Mouse (Mus musculus): ENCODE data around the gene Nme8.

Nme8 gene

DNA sequence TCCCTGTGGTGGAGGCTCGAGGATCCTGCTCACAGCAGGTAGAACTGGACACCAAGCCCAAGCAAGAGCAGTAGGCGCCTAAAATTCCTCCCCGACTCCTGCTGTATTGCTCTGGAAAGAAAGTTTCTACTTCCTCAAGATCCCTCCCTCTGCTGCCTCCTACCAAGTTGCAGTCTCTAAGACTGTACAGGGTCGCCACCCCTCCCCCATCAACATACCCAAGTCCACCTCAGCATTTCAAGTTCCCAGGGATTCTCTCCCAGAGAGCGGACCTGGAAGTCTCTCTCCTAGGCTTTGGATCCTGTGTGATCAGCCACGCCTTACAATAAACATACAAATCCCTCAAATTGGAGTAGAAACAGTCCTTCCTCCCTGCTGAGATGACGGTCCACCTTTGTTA lies at the start of gene Nme8:
Nme8 (minus strand) TSS at position 5 of the 400 bp plus-strand sequence.
- DNase-seq = no peak

DNA sequence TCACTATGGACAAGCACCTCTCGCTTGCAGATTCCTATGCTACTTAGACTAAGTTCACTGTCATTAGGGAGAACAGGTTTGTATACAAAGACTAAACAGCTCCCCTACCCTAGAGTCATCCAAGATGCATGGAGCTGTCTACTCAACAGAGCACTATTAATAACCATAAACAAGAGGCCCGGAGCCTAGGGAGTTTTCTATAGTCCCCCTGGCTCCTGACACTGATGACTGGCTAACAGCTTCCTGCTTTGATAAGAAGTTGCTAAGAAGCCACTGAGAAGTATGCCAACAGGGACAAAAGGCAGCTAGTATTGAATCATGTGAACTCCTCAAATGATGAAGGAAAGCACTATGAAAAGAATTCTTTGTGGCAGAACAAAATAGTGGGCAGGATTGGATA lies 48.1 kb upstream of the Nme8 start:
- no peak for DNase-seq

DNA sequence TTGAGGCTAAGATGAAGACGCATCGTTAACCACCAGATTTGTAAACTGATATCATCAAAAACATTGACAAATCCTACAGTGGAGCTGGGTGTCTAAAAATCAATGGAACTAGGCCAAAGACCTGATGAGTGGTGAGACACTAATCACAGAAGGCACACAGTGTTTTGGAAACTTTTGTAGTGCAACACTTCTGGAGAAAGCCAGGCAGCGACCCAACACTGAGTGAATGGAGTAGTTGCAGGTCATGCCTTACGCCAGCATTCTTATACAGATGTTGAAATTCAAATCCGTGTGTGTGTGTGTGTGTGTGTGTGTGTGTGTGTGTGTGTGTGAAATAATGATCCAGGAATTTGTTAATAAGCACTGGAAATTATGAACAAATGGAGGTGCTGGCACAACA lies 46.9 kb upstream of the Nme8 start:
- peak; percentile 46 for DNase-seq

DNA sequence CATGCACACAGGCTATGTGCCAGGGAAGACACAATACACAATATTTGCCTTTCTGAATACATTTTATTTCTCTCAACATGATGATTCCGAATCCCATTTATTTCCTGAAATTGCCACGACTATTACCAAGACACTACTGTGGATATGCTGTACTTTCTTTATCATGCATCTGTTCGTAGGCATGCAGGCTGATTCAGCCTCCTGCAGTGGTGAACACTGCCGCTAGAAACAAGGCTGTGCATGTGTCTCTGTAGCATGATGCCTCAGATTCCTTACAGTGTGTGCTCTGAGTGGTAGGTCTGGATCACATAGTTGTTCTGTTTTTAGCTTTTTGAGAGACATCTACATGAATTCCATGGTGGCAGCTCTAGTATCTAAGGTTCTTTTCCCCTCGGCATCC lies 37.0 kb upstream of the Nme8 start:
- no peak for DNase-seq

DNA sequence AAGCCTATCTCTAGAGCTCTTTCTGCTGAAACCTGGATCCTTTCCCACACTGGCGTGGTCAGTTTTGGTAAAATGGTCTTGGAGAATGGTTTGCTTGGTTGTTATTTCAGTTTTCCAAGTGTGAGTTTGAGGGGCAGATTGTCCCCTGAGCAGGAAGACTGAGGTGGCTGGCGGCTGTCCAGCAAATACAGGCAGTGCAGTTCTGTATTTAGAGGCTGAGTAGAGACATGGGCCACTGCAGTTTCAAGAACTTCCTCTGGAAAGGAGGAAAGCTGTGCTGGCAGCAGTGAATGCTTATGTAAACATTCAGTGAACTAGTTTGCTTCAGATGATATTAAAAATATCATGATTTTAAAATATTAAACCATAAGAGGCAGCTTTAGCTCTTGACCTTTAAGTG lies 33.2 kb upstream of the Nme8 start:
- peak; percentile 50 for DNase-seq

DNA sequence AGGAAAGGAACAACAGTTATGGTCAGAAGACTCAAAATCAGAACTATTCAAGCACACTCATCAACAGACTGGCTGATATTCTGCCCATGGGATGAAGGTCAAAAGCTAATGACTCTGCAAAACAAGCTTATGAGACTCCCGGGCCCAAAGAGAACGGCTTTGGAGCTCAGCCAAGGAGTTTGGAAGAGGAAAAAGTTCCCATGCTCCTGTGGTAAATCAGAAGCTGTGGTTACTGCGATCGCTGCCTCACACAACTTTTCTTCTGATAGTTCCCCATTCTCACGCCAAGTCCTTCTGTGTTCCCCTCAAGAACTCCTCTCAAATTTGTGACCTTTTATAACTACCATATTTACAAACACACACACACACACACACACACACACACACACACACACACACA lies 21.4 kb upstream of the Nme8 start:
- peak; percentile 50 for DNase-seq

DNA sequence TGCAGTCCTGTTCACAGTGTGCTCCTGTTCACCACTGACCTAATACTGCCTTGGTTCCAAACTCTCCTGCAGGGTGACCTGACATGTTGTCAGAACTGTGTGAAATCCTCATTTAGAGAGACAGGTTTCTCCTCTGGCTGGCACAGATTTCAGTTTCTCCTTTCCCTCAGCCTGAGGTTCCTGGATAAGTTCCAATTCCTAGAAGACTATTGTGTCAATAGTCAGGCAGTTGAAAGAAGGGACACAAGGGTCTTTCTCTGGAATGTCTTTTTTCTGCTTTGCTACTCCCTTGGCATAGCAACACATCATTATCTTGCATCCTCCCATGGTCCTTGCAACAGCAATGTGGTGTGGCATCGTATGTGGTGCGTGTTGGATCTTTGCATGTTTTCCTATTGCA lies 19.6 kb upstream of the Nme8 start:
- no peak for DNase-seq

DNA sequence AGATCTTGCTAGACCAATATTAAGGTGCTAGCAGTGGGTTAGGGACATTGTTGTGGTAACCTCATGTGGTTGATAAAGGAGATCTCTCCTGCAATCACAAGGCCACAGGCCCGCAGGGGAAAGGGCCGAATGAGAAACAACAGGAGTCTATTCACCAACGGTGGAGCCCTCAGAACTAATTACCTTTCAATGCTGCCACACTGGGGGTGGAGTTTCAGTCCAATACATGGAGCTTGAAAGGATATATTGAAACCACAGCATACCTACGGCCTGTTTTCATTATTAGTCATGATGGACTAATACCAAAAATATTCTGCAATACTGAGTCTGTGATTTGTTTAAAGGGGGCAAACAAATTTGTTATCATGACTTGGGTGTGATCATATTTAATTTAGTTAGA lies 6.2 kb upstream of the Nme8 start:
- no peak for DNase-seq

DNA sequence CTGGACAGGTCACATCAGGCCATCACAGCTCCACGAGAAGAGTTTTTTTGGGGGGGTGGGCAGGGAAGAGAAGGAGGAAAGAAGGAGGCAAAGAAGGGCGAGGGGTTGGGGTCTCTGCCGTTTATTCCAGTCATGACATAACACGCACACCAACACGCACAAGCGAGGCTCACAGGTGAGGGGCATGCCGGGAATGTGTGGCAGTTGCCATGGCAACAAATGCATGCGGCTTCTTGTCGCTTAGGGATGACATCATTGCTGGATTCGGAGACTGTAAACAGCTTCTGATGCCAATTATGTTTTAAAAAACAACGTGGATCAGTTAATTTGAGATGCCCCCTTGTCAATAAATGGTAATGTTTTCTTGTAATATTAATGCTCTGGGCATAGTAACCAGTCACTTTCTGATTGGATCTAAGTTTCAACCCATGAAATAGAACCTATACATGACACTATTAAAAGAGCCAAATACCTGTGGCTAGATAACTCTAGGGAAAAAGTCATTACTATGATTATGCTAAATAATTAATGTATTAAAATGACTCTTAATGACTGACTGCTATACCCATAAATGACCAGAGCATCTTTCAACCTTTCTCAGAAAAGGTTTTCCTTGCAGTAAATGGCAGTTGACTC lies 4.0 kb upstream of the Nme8 start:
- no peak for DNase-seq

DNA sequence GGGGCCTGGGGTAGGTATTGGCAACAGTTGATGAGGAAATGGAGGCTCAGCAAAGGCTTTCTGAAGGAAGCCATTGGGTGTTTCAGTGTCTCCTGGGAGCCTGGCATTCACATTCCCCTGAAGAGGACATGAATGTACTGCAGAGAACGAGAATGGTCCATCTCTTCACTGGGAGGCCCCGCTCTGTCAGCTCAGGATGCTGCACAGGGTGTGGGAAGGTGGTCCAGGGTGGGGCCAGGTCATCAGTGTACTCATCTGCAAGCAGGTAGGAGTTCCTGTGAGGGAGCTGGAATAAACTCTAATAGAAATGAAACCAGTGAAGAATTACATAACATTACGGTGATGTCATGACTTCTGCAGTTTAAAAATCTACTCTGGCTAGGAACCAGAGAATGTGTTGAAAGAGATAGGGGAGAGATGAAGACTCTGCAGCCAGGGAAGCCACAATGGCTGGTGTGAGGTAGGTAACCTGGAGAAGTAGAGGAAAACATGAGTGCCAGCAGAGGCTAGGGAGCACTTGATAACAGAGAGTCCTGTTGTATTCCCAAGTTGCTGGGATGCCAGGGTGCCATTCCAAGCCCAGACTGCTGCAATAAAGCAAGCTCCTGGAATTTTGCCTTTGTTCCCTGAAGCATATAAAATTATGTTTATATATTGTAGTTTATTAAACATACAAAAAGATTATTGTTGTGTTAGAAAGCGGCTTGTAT lies 3.3 kb upstream of the Nme8 start:
- DNase-seq = peak; percentile 4

DNA sequence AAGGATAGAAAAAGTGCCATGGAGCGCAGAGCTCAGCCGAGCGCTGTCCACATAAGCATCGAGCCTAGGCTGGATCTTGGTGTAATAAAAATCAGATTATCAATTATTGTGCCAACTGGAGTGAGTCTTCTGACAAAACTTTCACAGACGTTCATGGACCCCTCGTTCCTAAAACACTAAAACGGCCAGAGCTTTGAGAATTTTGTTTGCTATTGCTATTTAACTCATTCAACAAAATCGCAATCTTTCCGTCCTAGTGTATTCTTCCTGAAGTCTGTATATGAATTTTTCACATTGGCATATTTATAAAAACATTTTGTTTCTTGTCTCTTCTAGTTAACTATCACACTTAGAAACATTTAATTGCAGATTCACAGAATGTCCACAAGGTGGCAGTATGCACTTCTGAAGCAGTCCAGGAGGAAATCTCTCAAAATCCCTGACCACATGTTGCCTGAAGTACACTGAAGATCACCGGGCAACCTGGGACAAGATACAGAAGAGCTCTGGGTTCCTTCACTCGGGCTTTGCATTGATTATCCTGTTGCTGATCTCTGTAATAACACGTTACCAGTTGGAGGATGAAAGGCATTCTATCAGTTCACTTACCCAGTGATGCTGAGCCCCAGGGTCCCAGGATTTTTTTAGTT lies 1.1 kb upstream of the Nme8 start:
- peak; percentile 20 for DNase-seq

DNA sequence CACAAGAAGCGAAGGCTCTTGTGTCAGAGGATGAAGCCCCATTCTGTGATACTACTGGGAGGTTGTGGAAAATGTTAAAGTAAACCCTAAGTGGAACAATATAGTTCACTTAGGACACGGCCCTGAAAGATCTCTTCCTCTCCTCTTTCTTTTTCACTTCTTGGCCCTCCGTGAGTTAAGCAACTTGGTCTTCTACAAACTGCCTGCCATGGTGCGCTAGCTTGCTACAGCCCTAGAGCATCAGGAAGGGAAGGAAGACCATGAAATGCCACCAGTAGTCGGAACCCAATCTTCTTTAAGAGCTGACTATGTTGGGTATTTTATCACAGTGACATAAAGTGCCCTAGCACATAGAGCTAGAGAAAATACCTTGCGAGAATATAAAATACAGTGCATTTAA lies 7.2 kb downstream of the Nme8 start:
- no peak for DNase-seq

DNA sequence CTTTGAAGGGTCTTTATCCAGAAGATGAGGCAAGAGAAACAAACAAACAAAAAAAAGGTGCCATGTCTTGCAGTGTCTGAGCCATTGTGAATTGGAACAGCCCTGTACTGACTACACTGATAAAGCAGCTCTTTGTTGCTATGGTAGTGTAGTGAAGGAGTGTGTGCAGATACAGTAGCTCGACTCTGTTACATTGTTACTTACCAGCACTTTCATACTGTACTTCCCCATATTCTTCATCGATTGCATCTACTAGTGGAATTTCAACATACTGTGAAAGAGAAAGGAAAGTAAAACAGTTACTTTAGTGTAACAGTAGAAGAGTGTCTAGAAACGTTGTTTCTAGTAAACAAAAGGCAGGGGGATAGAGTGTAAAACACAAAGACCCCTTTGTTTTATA lies 7.6 kb downstream of the Nme8 start:
- DNase-seq = no peak

DNA sequence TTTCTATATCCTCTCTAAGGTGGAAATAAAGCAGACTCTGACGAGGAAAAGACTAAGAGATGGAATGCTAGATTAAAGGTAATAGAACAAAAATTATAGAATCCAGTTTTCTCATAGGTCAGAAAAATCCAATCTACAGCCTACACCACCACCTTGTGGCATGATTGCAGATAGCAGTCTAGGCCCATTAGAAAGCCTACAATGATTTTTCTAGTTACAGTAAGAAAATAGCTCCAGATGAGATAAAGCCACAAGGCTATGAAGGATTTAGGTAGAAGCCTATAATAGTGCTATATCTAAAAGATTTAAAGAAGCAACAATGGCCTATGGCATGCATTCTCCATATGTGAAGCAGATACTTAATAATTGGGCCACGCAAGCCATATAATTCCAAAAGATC lies 13.6 kb downstream of the Nme8 start:
- peak; percentile 44 for DNase-seq

DNA sequence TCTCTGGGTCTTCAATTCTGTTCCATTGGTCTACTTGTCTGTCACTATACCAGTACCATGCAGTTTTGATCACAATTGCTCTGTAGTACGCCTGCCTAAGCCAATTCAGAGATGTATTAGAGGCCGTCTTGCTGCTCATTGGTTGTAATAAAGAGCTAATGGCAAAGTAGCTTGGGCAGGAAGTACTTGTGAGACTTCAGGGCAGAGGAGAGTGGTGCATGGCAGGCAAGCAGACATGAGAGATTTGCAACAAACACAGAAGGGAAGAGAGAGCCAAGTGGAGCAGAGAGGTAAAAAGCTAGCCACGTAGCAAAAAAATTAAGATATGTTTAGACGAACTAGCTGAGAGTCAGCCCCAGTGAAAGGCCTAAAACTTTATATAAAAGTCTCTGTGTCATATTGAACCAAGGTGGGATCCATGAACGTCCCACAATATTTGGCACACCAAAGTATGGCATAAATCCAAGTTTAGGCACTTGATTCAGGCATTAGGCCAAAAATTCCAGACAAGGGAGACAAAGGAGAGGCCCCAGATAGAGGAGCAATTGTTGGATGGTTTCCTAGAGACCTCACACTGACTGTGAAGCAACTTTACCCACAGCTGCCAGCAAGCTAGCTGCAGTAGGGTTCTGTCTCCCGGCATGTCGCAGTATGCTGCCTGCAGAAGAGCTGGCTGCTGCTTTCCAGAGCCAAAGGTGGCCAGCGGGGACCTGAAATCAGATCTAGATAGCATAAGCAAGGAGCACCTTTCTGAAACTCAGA lies 14.5 kb downstream of the Nme8 start:
- DNase-seq = no peak

DNA sequence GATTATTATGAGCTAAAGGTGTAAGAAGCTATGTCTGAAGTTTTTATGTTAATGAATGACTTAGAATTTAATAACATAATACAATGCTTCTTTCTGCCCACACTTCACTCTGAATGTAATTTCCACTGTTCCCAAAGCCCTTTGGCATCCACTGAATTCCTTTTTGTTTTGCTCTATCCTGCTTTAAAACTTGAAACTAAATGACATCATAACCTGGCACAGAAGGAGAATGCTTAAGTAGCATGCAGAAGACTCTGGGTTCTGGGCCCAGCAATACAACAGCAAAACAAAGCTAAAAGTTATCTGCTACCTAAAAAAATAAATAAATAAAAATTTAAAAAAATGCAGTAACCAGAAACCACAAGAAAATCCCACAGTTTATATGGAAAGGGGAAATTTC lies 23.0 kb downstream of the Nme8 start:
- no peak for DNase-seq

DNA sequence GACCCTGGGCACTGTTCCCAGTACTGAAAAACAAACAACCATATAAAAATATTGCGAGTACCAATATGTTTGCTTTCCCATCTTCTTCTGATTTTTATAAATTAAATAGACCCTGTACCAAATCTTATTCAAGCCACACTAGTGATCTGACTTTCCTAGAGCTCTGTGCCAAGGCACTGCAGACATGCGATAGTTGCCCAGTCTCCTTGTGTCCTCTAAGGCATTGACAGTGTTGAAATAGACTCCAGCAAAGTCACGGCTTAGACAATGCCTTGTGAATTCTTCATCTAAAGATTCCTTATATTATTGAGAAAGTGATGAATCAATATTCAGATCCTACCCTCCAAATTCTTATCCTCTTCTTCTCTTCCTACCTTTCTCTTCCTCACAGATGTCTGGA lies 23.6 kb downstream of the Nme8 start:
- DNase-seq = no peak

DNA sequence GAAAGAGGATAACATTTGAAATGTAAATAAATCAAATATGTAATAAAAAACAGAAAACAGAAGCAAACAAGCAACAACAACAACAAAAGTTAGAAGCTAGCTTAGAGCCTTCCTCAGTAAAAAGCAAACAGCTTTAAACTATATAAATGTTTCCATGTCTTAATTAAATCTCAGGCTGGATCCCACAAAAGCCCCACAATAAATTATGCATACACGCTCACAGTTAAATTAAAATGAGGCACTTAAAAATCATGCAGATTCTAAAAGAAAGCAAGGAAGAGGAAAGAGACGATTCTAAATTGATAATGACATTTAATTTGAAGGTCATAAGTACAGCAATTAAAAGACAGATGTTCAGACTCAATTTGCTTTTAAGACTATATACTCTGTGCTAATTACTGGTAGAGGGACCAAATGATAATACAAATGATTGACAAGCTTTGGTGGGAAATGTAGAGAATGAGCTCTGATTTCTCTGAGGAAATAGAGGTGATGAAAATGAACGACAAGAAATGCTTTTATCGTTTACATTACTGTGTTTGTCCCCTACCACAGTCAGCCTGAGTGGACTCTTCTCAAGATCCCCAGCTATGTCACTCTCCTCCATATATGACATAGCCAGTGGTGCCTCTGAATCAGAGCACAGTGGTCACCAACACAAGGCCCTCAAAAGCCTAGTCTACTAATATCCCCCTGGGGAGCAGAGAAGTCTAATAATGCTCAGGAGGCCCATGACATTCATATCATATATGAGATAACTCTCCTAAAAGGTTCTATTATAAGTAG lies 29.0 kb downstream of the Nme8 start:
- no peak for DNase-seq

DNA sequence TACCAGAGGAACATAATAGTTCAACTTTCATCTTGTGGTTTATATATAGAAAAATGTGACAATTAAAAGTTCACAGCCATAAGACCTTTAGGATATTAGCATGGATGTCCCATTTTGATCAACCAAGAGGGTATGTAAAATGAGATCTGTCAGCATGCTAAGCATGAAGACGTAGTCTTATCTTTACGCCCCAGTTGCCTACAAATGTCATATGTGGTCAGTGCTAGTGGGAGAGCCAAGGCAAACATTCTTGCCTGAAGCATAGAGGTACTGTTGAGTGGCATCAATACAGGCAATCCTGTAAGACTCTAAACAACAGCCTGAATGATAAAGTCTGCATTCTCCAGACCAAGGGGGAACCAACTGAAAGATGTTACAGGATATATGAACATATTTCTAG lies 45.2 kb downstream of the Nme8 start:
- DNase-seq = no peak

DNA sequence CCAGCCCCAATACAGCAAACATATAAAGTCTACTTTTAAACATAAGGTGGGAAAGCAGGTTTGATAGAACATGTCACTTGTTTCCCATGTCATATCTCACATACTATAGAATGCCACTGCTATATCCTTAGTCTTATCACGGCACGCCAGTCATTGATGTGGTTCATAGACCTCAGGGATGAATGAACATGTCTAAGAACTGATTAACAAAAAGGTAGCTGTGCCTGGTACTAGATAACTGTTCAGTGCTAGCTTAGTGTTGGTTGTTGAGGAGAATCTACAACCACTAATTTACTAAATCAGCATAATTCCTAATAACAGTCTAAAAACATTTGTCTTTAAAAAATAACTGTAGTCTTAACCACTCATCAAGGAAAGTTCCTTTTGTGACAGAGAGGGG lies 47.8 kb downstream of the Nme8 start:
- no peak for DNase-seq

DNA sequence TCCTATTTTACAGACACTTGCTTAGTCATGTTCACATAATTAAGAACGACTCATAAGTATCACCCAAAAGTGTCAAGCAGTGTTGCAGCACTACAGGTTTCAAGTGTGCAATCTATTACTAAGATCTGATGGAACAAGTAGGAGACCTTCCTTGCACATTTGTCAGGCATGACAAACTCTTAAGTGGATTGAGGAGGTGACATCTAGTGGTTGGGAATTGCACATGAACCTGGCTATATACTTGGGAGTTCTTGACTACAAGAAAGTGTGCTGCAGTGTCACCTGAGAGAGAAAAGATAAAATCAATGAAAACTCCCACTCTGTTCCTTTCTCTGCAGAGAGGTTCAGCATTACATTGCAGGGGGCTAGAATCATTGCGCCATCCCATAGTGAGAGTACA lies 53.4 kb downstream of the Nme8 start:
- DNase-seq = no peak

DNA sequence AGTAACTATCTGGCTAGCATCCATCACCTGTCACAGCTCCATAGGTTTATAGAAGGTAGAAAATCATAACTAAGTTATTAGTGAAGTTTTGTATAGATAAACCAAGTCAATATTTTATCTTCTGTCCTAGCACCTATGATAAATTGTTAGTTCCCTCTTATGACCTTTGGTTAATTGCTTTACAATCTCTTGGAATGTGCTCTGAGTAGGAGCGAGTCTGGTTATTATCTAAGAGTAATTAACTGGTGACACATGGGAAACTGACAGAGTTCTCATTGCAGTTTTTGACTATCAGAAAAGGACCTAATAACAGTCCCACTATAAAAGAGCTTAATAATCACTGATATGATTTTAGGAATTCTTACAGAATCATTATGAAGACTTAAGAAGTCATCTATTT lies 54.1 kb downstream of the Nme8 start:
- no peak for DNase-seq

Measured in lung, postnatal 14 days (tissue).